Mouse (Mus musculus): ENCODE measurements around the gene Abcb5. TPM values are rescaled to one million over a fixed set of nuclear protein-coding genes. Genes with fewer than 3 reads are reported as not detected.
"Not testable (repeated sequence)": the region's sequence is repeated elsewhere in the genome, so short reads cannot be mapped to it uniquely, and the experiment has no call there.

Gene Abcb5
- polyA plus RNA-seq (2012; ENCODE audit: insufficient read depth, insufficient read length, low replicate concordance, missing spikeins), result not detected in 2 replicates

- no peak for TF ChIP-seq CTCF (IDR thresholded peaks at IDR 0.05; ENCODE audit: insufficient read depth, low read depth, low read length)
- TF ChIP-seq POLR2A (IDR thresholded peaks at IDR 0.05; ENCODE audit: insufficient read depth, low read depth, low read length), result no peak
- no peaks in the 10 kb centered on the region for H3K4me1 ChIP-seq (ENCODE audit: control insufficient read depth, insufficient read depth, low read length)
- WGBS, result 89% methylated on average over 4 of the region's 4 CpGs
- no peak within 1 kb of the TSS for H3K27ac ChIP-seq (ENCODE audit: insufficient read depth, low read depth, low read length)
- no peak within 1 kb of the TSS for H3K4me3 ChIP-seq (ENCODE audit: insufficient read depth, low read depth, low read length)
These were observed at the start of gene Abcb5 for GRCm38 (mm10) chr12:118966321-118966720. Gene Abcb5 (minus strand): TSS chr12:118966421.

- WGBS, result 81% methylated on average over 2 of the region's 2 CpGs
- Histone ChIP-seq H3K4me1 (ENCODE audit: control insufficient read depth, insufficient read depth, low read length) (no peaks in the 10 kb centered on the region), H3K27ac (ENCODE audit: insufficient read depth, low read depth, low read length) (no peak overlapping the region), H3K4me3 (ENCODE audit: insufficient read depth, low read depth, low read length) (no peak overlapping the region)
- no peak for TF ChIP-seq CTCF (IDR thresholded peaks at IDR 0.05; ENCODE audit: insufficient read depth, low read depth, low read length)
- TF ChIP-seq POLR2A (IDR thresholded peaks at IDR 0.05; ENCODE audit: insufficient read depth, low read depth, low read length), result no peak
These were observed 33.0 kb upstream of the Abcb5 start for GRCm38 (mm10) chr12:118999230-118999629.

GRCm38 (mm10) chr12:118994328-118995166, 28.3 kb upstream of the Abcb5 start:
- Histone ChIP-seq H3K4me3 (ENCODE audit: insufficient read depth, low read depth, low read length) (no peak overlapping the region), H3K4me1 (ENCODE audit: control insufficient read depth, insufficient read depth, low read length) (no peaks in the 10 kb centered on the region), H3K27ac (ENCODE audit: insufficient read depth, low read depth, low read length) (no peak overlapping the region)
- 85% methylated on average over 1 of the region's 1 CpGs for WGBS
- TF ChIP-seq CTCF (IDR thresholded peaks at IDR 0.05; ENCODE audit: insufficient read depth, low read depth, low read length), result no peak
- TF ChIP-seq POLR2A (IDR thresholded peaks at IDR 0.05; ENCODE audit: insufficient read depth, low read depth, low read length), result no peak

GRCm38 (mm10) chr12:118984852-118985251, 18.6 kb upstream of the Abcb5 start:
- TF ChIP-seq CTCF (IDR thresholded peaks at IDR 0.05; ENCODE audit: insufficient read depth, low read depth, low read length) (no peak), POLR2A (IDR thresholded peaks at IDR 0.05; ENCODE audit: insufficient read depth, low read depth, low read length) (no peak)
- Histone ChIP-seq H3K4me3 (ENCODE audit: insufficient read depth, low read depth, low read length) (no peak overlapping the region), H3K27ac (ENCODE audit: insufficient read depth, low read depth, low read length) (no peak overlapping the region), H3K4me1 (ENCODE audit: control insufficient read depth, insufficient read depth, low read length) (no peaks in the 10 kb centered on the region)
- 64% methylated on average over 1 of the region's 1 CpGs for WGBS

- 22% methylated on average over 13 of the region's 13 CpGs for WGBS
- Histone ChIP-seq H3K4me3 (ENCODE audit: insufficient read depth, low read depth, low read length) (no peak overlapping the region), H3K4me1 (ENCODE audit: control insufficient read depth, insufficient read depth, low read length) (peaks cover 4% of the 10 kb centered on the region), H3K27ac (ENCODE audit: insufficient read depth, low read depth, low read length) (no peak overlapping the region)
- TF ChIP-seq CTCF (IDR thresholded peaks at IDR 0.05; ENCODE audit: insufficient read depth, low read depth, low read length) (no peak), POLR2A (IDR thresholded peaks at IDR 0.05; ENCODE audit: insufficient read depth, low read depth, low read length) (no peak)
These were observed 35.6 kb downstream of the Abcb5 start for GRCm38 (mm10) chr12:118930386-118931318.

GRCm38 (mm10) chr12:118926813-118927281, 39.4 kb downstream of the Abcb5 start:
- 15% methylated on average over 13 of the region's 13 CpGs for WGBS
- H3K4me1 ChIP-seq (ENCODE audit: control insufficient read depth, insufficient read depth, low read length), result peaks cover 4% of the 10 kb centered on the region
- H3K27ac ChIP-seq (ENCODE audit: insufficient read depth, low read depth, low read length), result no peak overlapping the region
- H3K4me3 ChIP-seq (ENCODE audit: insufficient read depth, low read depth, low read length), result no peak overlapping the region
- TF ChIP-seq CTCF (IDR thresholded peaks at IDR 0.05; ENCODE audit: insufficient read depth, low read depth, low read length) (no peak), POLR2A (IDR thresholded peaks at IDR 0.05; ENCODE audit: insufficient read depth, low read depth, low read length) (no peak)

GRCm38 (mm10) chr12:118923874-118924273, 42.3 kb downstream of the Abcb5 start:
- H3K27ac ChIP-seq (ENCODE audit: insufficient read depth, low read depth, low read length), result not testable (repeated sequence)

GRCm38 (mm10) chr12:118917771-118918170, 48.5 kb downstream of the Abcb5 start:
- Histone ChIP-seq H3K4me3 (ENCODE audit: insufficient read depth, low read depth, low read length) (no peak overlapping the region), H3K27ac (ENCODE audit: insufficient read depth, low read depth, low read length) (no peak overlapping the region), H3K4me1 (ENCODE audit: control insufficient read depth, insufficient read depth, low read length) (no peaks in the 10 kb centered on the region)
- WGBS, result 83% methylated on average over 1 of the region's 1 CpGs
- TF ChIP-seq CTCF (IDR thresholded peaks at IDR 0.05; ENCODE audit: insufficient read depth, low read depth, low read length), result no peak
- TF ChIP-seq POLR2A (IDR thresholded peaks at IDR 0.05; ENCODE audit: insufficient read depth, low read depth, low read length), result no peak

More at GRCm38 (mm10) chr12:118923874-118924273, 42.3 kb downstream of the Abcb5 start:
- H3K4me3 ChIP-seq (ENCODE audit: insufficient read depth, low read depth, low read length); H3K4me1 ChIP-seq (ENCODE audit: control insufficient read depth, insufficient read depth, low read length): not testable (repeated sequence)
- 53% methylated on average over 1 of the region's 1 CpGs for WGBS

- WGBS, result 88% methylated on average over 2 of the region's 2 CpGs
- Histone ChIP-seq H3K27ac (ENCODE audit: insufficient read depth, low read depth, low read length) (no peak overlapping the region), H3K4me1 (ENCODE audit: control insufficient read depth, insufficient read depth, low read length) (no peaks in the 10 kb centered on the region), H3K4me3 (ENCODE audit: insufficient read depth, low read depth, low read length) (no peak overlapping the region)
- TF ChIP-seq CTCF (IDR thresholded peaks at IDR 0.05; ENCODE audit: insufficient read depth, low read depth, low read length), result no peak
- TF ChIP-seq POLR2A (IDR thresholded peaks at IDR 0.05; ENCODE audit: insufficient read depth, low read depth, low read length), result no peak
These were observed 55.9 kb downstream of the Abcb5 start for GRCm38 (mm10) chr12:118910360-118910759.

All from olfactory bulb, adult 2 months (tissue).